Mouse (Mus musculus) embryonic facial prominence, embryonic 11.5 days (tissue): ENCODE data around the gene Esrra. TPM values are rescaled to one million over a fixed set of nuclear protein-coding genes. Genes with fewer than 3 reads are reported as not detected.

Experiments
- ATAC-seq: fragments of 200-750 bp; cut with Nextera tagmentation; replicated peaks from 2 replicates; pipeline ENCODE4 v1.8.0; 2017; ENCODE audit warnings: low read depth; ENCODE audit not compliant: insufficient number of reproducible peaks, low FRiP score, low TSS enrichment
- DNase-seq: peaks from one replicate; pipeline ENCODE4 v3.0.0-alpha.2; 2015; ENCODE audit warnings: low spot score
- H3K27ac ChIP-seq: fragments of 300-500 bp; sonication (generic); replicated peaks from 2 replicates; pipeline ENCODE4 v1.5.1; 2014; ENCODE audit warnings: mild to moderate bottlenecking, low read depth, low read length, control low read depth
- H3K27me3 ChIP-seq: fragments of 300-500 bp; sonication (generic); 2 replicates; pipeline ENCODE4 v1.6.1; 2014; ENCODE audit warnings: mild to moderate bottlenecking, low read length, moderate library complexity, mixed read lengths; ENCODE audit not compliant: control insufficient read depth, insufficient read depth
- H3K36me3 ChIP-seq: fragments of 300-500 bp; sonication (generic); replicated peaks from 2 replicates; pipeline ENCODE4 v1.6.1; 2014; ENCODE audit warnings: low read depth, mild to moderate bottlenecking, low read length, moderate library complexity, mixed read lengths; ENCODE audit not compliant: control insufficient read depth, insufficient read depth
- H3K4me1 ChIP-seq: fragments of 300-500 bp; sonication (generic); 2 replicates; pipeline ENCODE4 v1.6.1; 2014; ENCODE audit warnings: low read length, mixed read lengths; ENCODE audit not compliant: control insufficient read depth, insufficient read depth
- H3K4me2 ChIP-seq: fragments of 300-500 bp; sonication (generic); 2 replicates; pipeline ENCODE4 v1.6.1; 2014; ENCODE audit warnings: low read depth, mild to moderate bottlenecking, control low read depth, low read length, moderate library complexity
- H3K4me3 ChIP-seq: fragments of 300-500 bp; sonication (generic); 2 replicates; pipeline ENCODE4 v1.5.1; 2014; ENCODE audit warnings: low read depth, low read length, control low read depth
- H3K9ac ChIP-seq: fragments of 300-500 bp; sonication (generic); replicated peaks from 2 replicates; pipeline ENCODE4 v1.6.1; 2014; ENCODE audit warnings: mild to moderate bottlenecking, control low read depth, low read length
- H3K9me3 ChIP-seq: fragments of 300-500 bp; sonication (generic); replicated peaks from 2 replicates; pipeline ENCODE4 v1.6.1; 2016; ENCODE audit warnings: mild to moderate bottlenecking, low read length, inconsistent platforms, mixed read lengths; ENCODE audit not compliant: control insufficient read depth
- WGBS: fragments of 180-500 bp; shearing (Covaris S2); extraction: QIAGEN DNeasy Blood & Tissue Kit; methylation state at CpG from one replicate; pipeline ENCODE4 v1.1.7; 2014; 5-methylcytosine and 5-hydroxymethylcytosine counted together
- polyA plus RNA-seq: library from polyadenylated mRNA; unstranded; fragments of >200 nt; fragmentation: Nextera tagmentation; extraction: Ambion mirVana; gene quantifications from 2 replicates; pipeline ENCODE4 v1.2.1, GENCODE M21; 2014

Gene Esrra
- polyA plus RNA-seq = 2.7 and 3.3 TPM in 2 replicates

- peak within 1 kb of the TSS; percentile 88 for H3K4me2 ChIP-seq
- WGBS = under 1% methylated on average over 63 of the region's 66 CpGs
- H3K27me3 ChIP-seq = peaks cover 34% of the 10 kb centered on the region
- ATAC-seq (peak; percentile 90), DNase-seq (peak; percentile 100)
- H3K36me3 ChIP-seq = no peaks in the 10 kb centered on the region
- H3K27ac ChIP-seq = peak within 1 kb of the TSS; percentile 60
- H3K4me3 ChIP-seq = peak within 1 kb of the TSS; percentile 66
- peak within 1 kb of the TSS; percentile 67 for H3K9ac ChIP-seq
- H3K4me1 ChIP-seq = peaks cover 10% of the 10 kb centered on the region; the same call in 1 of the 2 replicates
- H3K9me3 ChIP-seq = peaks cover 3% of the 10 kb centered on the region; the same call in 1 of the 2 replicates
These were observed at the start of gene Esrra for GRCm38 (mm10) chr19:6921647-6922567. Gene Esrra, minus strand, starts transcription at chr19:6921813.

GRCm38 (mm10) chr19:6970460-6971085 lies 49.0 kb upstream of the Esrra start:
- no peak overlapping the region for H3K4me3 ChIP-seq
- peaks cover 3% of the 10 kb centered on the region; the same call in 1 of the 2 replicates for H3K36me3 ChIP-seq
- WGBS = 21% methylated on average over 11 of the region's 11 CpGs
- no peaks in the 10 kb centered on the region for H3K27me3 ChIP-seq
- peak overlapping the region; percentile 77 for H3K4me2 ChIP-seq
- H3K9me3 ChIP-seq = no peaks in the 10 kb centered on the region
- DNase-seq (no peak), ATAC-seq (no peak)
- peaks cover 2% of the 10 kb centered on the region for H3K4me1 ChIP-seq
- no peak overlapping the region for H3K27ac ChIP-seq
- no peak overlapping the region for H3K9ac ChIP-seq

- peak overlapping the region; percentile 53 for H3K9ac ChIP-seq
- no peaks in the 10 kb centered on the region for H3K27me3 ChIP-seq
- ATAC-seq = peak; percentile 24; the same call in 1 of the 2 replicates
- H3K36me3 ChIP-seq = peaks cover 3% of the 10 kb centered on the region; the same call in 1 of the 2 replicates
- H3K9me3 ChIP-seq = no peaks in the 10 kb centered on the region
- peak overlapping the region; percentile 52 for H3K4me3 ChIP-seq
- WGBS = 1% methylated on average over 50 of the region's 55 CpGs
- H3K27ac ChIP-seq = no peak overlapping the region
- DNase-seq = peak; percentile 75
- peak overlapping the region; percentile 77 for H3K4me2 ChIP-seq
- H3K4me1 ChIP-seq = peaks cover 2% of the 10 kb centered on the region
These were observed 48.2 kb upstream of the Esrra start for GRCm38 (mm10) chr19:6969665-6970381.

GRCm38 (mm10) chr19:6969291-6969664 lies 47.7 kb upstream of the Esrra start:
- ATAC-seq = no peak
- Histone ChIP-seq H3K9ac (peak overlapping the region; percentile 53), H3K27me3 (no peaks in the 10 kb centered on the region), H3K27ac (no peak overlapping the region), H3K4me3 (peak overlapping the region; percentile 52), H3K4me1 (peaks cover 2% of the 10 kb centered on the region), H3K9me3 (no peaks in the 10 kb centered on the region), H3K4me2 (peak overlapping the region; percentile 77), H3K36me3 (peaks cover 3% of the 10 kb centered on the region; the same call in 1 of the 2 replicates)
- WGBS = 1% methylated on average over 20 of the region's 20 CpGs
- DNase-seq = no peak

GRCm38 (mm10) chr19:6968491-6969271 lies 47.1 kb upstream of the Esrra start:
- peak overlapping the region; percentile 53 for H3K9ac ChIP-seq

GRCm38 (mm10) chr19:6956461-6956860 lies 34.8 kb upstream of the Esrra start:
- 79% methylated on average over 10 of the region's 10 CpGs for WGBS

More at GRCm38 (mm10) chr19:6968491-6969271, 47.1 kb upstream of the Esrra start:
- H3K36me3 ChIP-seq = peaks cover 3% of the 10 kb centered on the region; the same call in 1 of the 2 replicates
- H3K27ac ChIP-seq = no peak overlapping the region
- ATAC-seq (no peak), DNase-seq (peak; percentile 25)
- peak overlapping the region; percentile 52 for H3K4me3 ChIP-seq
- no peaks in the 10 kb centered on the region for H3K9me3 ChIP-seq
- 10% methylated on average over 15 of the region's 15 CpGs for WGBS
- H3K4me1 ChIP-seq = peaks cover 2% of the 10 kb centered on the region
- H3K4me2 ChIP-seq = peak overlapping the region; percentile 77
- no peaks in the 10 kb centered on the region for H3K27me3 ChIP-seq

GRCm38 (mm10) chr19:6955424-6955823 lies 33.8 kb upstream of the Esrra start:
- 83% methylated on average over 7 of the region's 7 CpGs for WGBS
- DNase-seq (no peak), ATAC-seq (no peak)
- H3K27ac ChIP-seq = no peak overlapping the region
- peaks cover 3% of the 10 kb centered on the region for H3K36me3 ChIP-seq
- no peak overlapping the region for H3K4me2 ChIP-seq
- H3K9me3 ChIP-seq = no peaks in the 10 kb centered on the region
- no peaks in the 10 kb centered on the region for H3K27me3 ChIP-seq
- no peak overlapping the region for H3K4me3 ChIP-seq
- no peak overlapping the region for H3K9ac ChIP-seq
- peaks cover 6% of the 10 kb centered on the region for H3K4me1 ChIP-seq

More at GRCm38 (mm10) chr19:6956461-6956860, 34.8 kb upstream of the Esrra start:
- H3K27ac ChIP-seq = no peak overlapping the region
- no peaks in the 10 kb centered on the region for H3K9me3 ChIP-seq
- no peak for ATAC-seq
- H3K27me3 ChIP-seq = no peaks in the 10 kb centered on the region
- peaks cover 3% of the 10 kb centered on the region for H3K36me3 ChIP-seq
- peaks cover 6% of the 10 kb centered on the region for H3K4me1 ChIP-seq
- H3K4me3 ChIP-seq = no peak overlapping the region
- no peak overlapping the region for H3K4me2 ChIP-seq
- H3K9ac ChIP-seq = no peak overlapping the region
- DNase-seq = no peak
